ENCODE assay signal across 8 mouse cellular contexts in genomic region chr11:87662822-87663221, GRCm38 (mm10). TPM values are rescaled to one million over a fixed set of nuclear protein-coding genes. Genes with fewer than 3 reads are reported as not detected.
A peak's percentile ranks its signal among the peaks of the same experiment; 100 is the strongest.
DNase-seq lines count a peak whose midpoint lies in the region; ATAC-seq and TF ChIP-seq lines count a peak whose summit lies in the region.

No protein-coding gene starts in this region.

- intact Hi-C loops in gastrocnemius, adult 2 months (cut with DNase I) = loop anchor here (2.0 to 5.0 kb wide), 2 partner anchors 74 to 108 kb away; partner anchors contain the start of gene Supt4a
- intact Hi-C loops in gastrocnemius, postnatal 14 days (cut with DNase I; ENCODE audit: low total_unique reads) = loop anchor here (5.0 kb wide), 1 partner anchor 109 kb away; no protein-coding TSS in a partner anchor

- peaks cover 5% of the 10 kb centered on the region; the same call in 1 of the 2 replicates for H3K4me1 ChIP-seq in forebrain, embryonic 15.5 days
- peaks cover 12% of the 10 kb centered on the region for H3K4me1 ChIP-seq in liver, embryonic 13.5 days (replicated peaks)

- 5% methylated on average over 14 of the region's 14 CpGs for WGBS in forebrain, embryonic 15.5 days
- 21% methylated on average over 14 of the region's 14 CpGs for WGBS in liver, embryonic 13.5 days (ENCODE audit: insufficient replicate concordance)

- H3K4me2 ChIP-seq in forebrain, embryonic 15.5 days (replicated peaks) = peak overlapping the region; percentile 57
- H3K4me2 ChIP-seq in liver, embryonic 13.5 days = peak overlapping the region; percentile 56

- H3K9ac ChIP-seq in forebrain, embryonic 15.5 days (replicated peaks) = no peak overlapping the region; the same call in 1 of the 2 replicates
- peak overlapping the region; percentile 53 for H3K9ac ChIP-seq in liver, embryonic 13.5 days

- H3K36me3 ChIP-seq in forebrain, embryonic 15.5 days = no peaks in the 10 kb centered on the region
- no peaks in the 10 kb centered on the region for H3K36me3 ChIP-seq in liver, embryonic 13.5 days

- H3K27ac ChIP-seq in gastrocnemius, adult 2 months = peak overlapping the region; percentile 43; the same call in 1 of the 2 replicates
- no peak overlapping the region for H3K27ac ChIP-seq in forebrain, embryonic 15.5 days (replicated peaks)
- H3K27ac ChIP-seq in liver, embryonic 13.5 days = no peak overlapping the region

- H3K4me3 ChIP-seq in gastrocnemius, adult 2 months = peak overlapping the region; percentile 70
- peak overlapping the region; percentile 37 for H3K4me3 ChIP-seq in forebrain, embryonic 15.5 days
- H3K4me3 ChIP-seq in liver, embryonic 13.5 days (replicated peaks) = peak overlapping the region; percentile 51

- peak; percentile 8 for ATAC-seq in CD4-positive, CD25-positive, alpha-beta regulatory T cell, adult 4 months
- no peak for ATAC-seq in forebrain, embryonic 15.5 days (replicated peaks)
- ATAC-seq in liver, embryonic 13.5 days (ENCODE audit: low read depth) = no peak

- no peak for TF ChIP-seq CTCF in gastrocnemius, adult 2 months (IDR thresholded peaks at IDR 0.05)

- H3K9me3 ChIP-seq in forebrain, embryonic 15.5 days = no peaks in the 10 kb centered on the region
- no peaks in the 10 kb centered on the region for H3K9me3 ChIP-seq in liver, embryonic 13.5 days (replicated peaks)

- DNase-seq in gastrocnemius, adult 2 months = no peak
- no peak for DNase-seq in gastrocnemius, postnatal 14 days
- no peak for DNase-seq in liver, embryonic 13.5 days
- DNase-seq in c-Kit-positive CD71-positive TER-119-positive erythroid progenitor cells, embryonic 14.5 days (ENCODE audit: low spot score) = no peak
- no peak for DNase-seq in ovary, adult 18-20 months (ENCODE audit: low spot score)
- no peak for DNase-seq in urinary bladder, postnatal 25 days (ENCODE audit: low spot score)

- H3K27me3 ChIP-seq in forebrain, embryonic 15.5 days = peaks cover 16% of the 10 kb centered on the region; the same call in 1 of the 2 replicates
- no peaks in the 10 kb centered on the region; the same call in 1 of the 2 replicates for H3K27me3 ChIP-seq in liver, embryonic 13.5 days

RNA-seq across cellular contexts. Expression of gene Rnf43, which starts 0.3 kb away (rescaled TPM):
- under 1 TPM; 0.39 to 0.89 TPM for total RNA-seq in gastrocnemius, adult 2 months (2021)
- under 1 TPM; 0.09 to 0.16 TPM for total RNA-seq in gastrocnemius, postnatal 14 days (2021)
- 10 to 100 TPM; 24.9 to 25.4 TPM for polyA plus RNA-seq in CD4-positive, CD25-positive, alpha-beta regulatory T cell, adult 4 months (2017; shearing (Covaris generic))
- polyA plus RNA-seq in forebrain, embryonic 15.5 days (2015; fragmentation: Nextera tagmentation; extraction: Ambion mirVana) = 0.66 and 0.92 TPM in 2 replicates
- 3.8 and 5.5 TPM in 2 replicates for polyA plus RNA-seq in liver, embryonic 13.5 days (2015; fragmentation: Nextera tagmentation; extraction: Ambion mirVana)

RNA-seq across cellular contexts. Expression of gene Hsf5, which starts 45.9 kb away (rescaled TPM):
- total RNA-seq in gastrocnemius, adult 2 months (2021) = not detected
- total RNA-seq in gastrocnemius, postnatal 14 days (2021) = not detected
- polyA plus RNA-seq in CD4-positive, CD25-positive, alpha-beta regulatory T cell, adult 4 months (2017; shearing (Covaris generic)) = under 1 TPM; 0.17 to 0.19 TPM
- polyA plus RNA-seq in forebrain, embryonic 15.5 days (2015; fragmentation: Nextera tagmentation; extraction: Ambion mirVana) = 0.48 and 0.55 TPM in 2 replicates
- polyA plus RNA-seq in liver, embryonic 13.5 days (2015; fragmentation: Nextera tagmentation; extraction: Ambion mirVana) = 0.03 TPM in 1 of 2 replicates, not detected in the other
